Mouse (Mus musculus) cerebellum, adult 2 months (tissue): ENCODE data around the gene Arf4. TPM values are rescaled to one million over a fixed set of nuclear protein-coding genes. Genes with fewer than 3 reads are reported as not detected.
"Not testable (repeated sequence)": the region's sequence is repeated elsewhere in the genome, so short reads cannot be mapped to it uniquely, and the experiment has no call there.

Source experiments
- DNase-seq, 2 experiments: peaks; one replicate each; pipeline ENCODE4 v3.0.0; 2021
- H3K27ac ChIP-seq: fragments of 200-500 bp; 2 replicates; pipeline ENCODE4 v1.5.1; 2012; ENCODE audit warnings: low read length, control low read depth, inconsistent platforms; ENCODE audit not compliant: insufficient read depth
- H3K27me3 ChIP-seq: fragments of 200-500 bp; 2 replicates; pipeline ENCODE4 v1.6.1; 2012; ENCODE audit warnings: inconsistent platforms, mild to moderate bottlenecking, low read length, moderate library complexity; ENCODE audit not compliant: control insufficient read depth, insufficient read depth
- H3K4me1 ChIP-seq: fragments of 200-500 bp; 2 replicates; pipeline ENCODE4 v1.6.1; 2011; ENCODE audit warnings: low read length; ENCODE audit not compliant: control insufficient read depth, insufficient read depth
- H3K4me3 ChIP-seq: fragments of 200-500 bp; replicated peaks from 2 replicates; pipeline ENCODE3; 2011; ENCODE audit warnings: mild to moderate bottlenecking, low read depth, low read length, control low read depth; ENCODE audit not compliant: insufficient read depth
- CTCF ChIP-seq: fragments of 200-500 bp; IDR thresholded peaks from 2 replicates; pipeline ENCODE4 v1.5.1; 2011; ENCODE audit warnings: low read depth, mild to moderate bottlenecking, control low read depth, low read length, moderate library complexity, borderline replicate concordance; ENCODE audit not compliant: insufficient read depth
- POLR2A ChIP-seq: fragments of 200-500 bp; IDR thresholded peaks from 2 replicates; pipeline ENCODE4 v1.6.1; 2011; ENCODE audit warnings: low read length, control low read depth, borderline replicate concordance; ENCODE audit not compliant: insufficient read depth
- WGBS: fragments of 180-500 bp; shearing (Covaris S2); methylation state at CpG from one replicate; pipeline ENCODE4 v1.1.7; 2018; 5-methylcytosine and 5-hydroxymethylcytosine counted together
- polyA plus RNA-seq: library from polyadenylated mRNA; depleted of rRNA; stranded (reverse); fragments of >200 nt; gene quantifications from 2 replicates; pipeline ENCODE4 v1.2.3, GENCODE M21; 2012; rRNA removed

Gene Arf4
- polyA plus RNA-seq, 1 experiment = 86.2 TPM

- H3K4me3 ChIP-seq = no peak overlapping the region
- WGBS = 60% methylated on average over 2 of the region's 2 CpGs
- no peak for TF ChIP-seq POLR2A
- TF ChIP-seq CTCF = no peak
- H3K27me3 ChIP-seq = no peaks in the 10 kb centered on the region
- no peaks in the 10 kb centered on the region for H3K4me1 ChIP-seq
- H3K27ac ChIP-seq = no peak overlapping the region
- DNase-seq = no peak
These were observed 52.9 kb downstream of the Arf4 start for GRCm38 (mm10) chr14:26690727-26691126.

GRCm38 (mm10) chr14:26691363-26691762, 53.5 kb downstream of the Arf4 start:
- no peak for DNase-seq
- Histone ChIP-seq H3K27ac (no peak overlapping the region), H3K4me3 (no peak overlapping the region), H3K27me3 (no peaks in the 10 kb centered on the region), H3K4me1 (no peaks in the 10 kb centered on the region)
- WGBS = 34% methylated on average over 2 of the region's 2 CpGs
- TF ChIP-seq CTCF (no peak), POLR2A (no peak)

GRCm38 (mm10) chr14:26692974-26693373, 55.1 kb downstream of the Arf4 start, which contains the start of gene Dnah12:
Gene Dnah12 (plus strand): TSS chr14:26693274.
- TF ChIP-seq CTCF (no peak), POLR2A (no peak)
- no peak within 1 kb of the TSS for H3K4me3 ChIP-seq
- DNase-seq = no peak
- 87% methylated on average over 3 of the region's 3 CpGs for whole genome bisulfite sequencing
- no peak within 1 kb of the TSS for H3K27ac ChIP-seq
- no peaks in the 10 kb centered on the region for H3K4me1 ChIP-seq
- H3K27me3 ChIP-seq = no peaks in the 10 kb centered on the region

GRCm38 (mm10) chr14:26697912-26698311, 60.0 kb downstream of the Arf4 start:
- Histone ChIP-seq H3K27me3 (no peaks in the 10 kb centered on the region), H3K27ac (no peak overlapping the region), H3K4me3 (no peak overlapping the region), H3K4me1 (no peaks in the 10 kb centered on the region)
- TF ChIP-seq CTCF (no peak), POLR2A (no peak)
- no peak for DNase-seq

GRCm38 (mm10) chr14:26705246-26705645, 67.4 kb downstream of the Arf4 start:
- not testable (repeated sequence) for H3K4me3 ChIP-seq, H3K27me3 ChIP-seq, DNase-seq, H3K27ac ChIP-seq, H3K4me1 ChIP-seq
- 80% methylated on average over 5 of the region's 5 CpGs for WGBS

Other genes starting within 250 kb of the Arf4 start
- gene Slmap, start 103.1 kb upstream of the Arf4 start, polyA plus RNA-seq = 43.0 and 44.1 TPM in 2 replicates
- gene Dennd6a, start 64.2 kb upstream of the Arf4 start, polyA plus RNA-seq = 20.5 and 21.4 TPM in 2 replicates
- gene Pde12, start 31.8 kb downstream of the Arf4 start, polyA plus RNA-seq = 5.3 and 5.4 TPM in 2 replicates
- gene Dnah12, start 55.2 kb downstream of the Arf4 start, polyA plus RNA-seq = 0.08 and 0.16 TPM in 2 replicates